Mouse (Mus musculus) liver, embryonic 16.5 days (tissue): ENCODE results near the gene Nhlrc4. TPM values are rescaled to one million over a fixed set of nuclear protein-coding genes. Genes with fewer than 3 reads are reported as not detected.

Experiments
- ATAC-seq: fragments of 200-750 bp; cut with Nextera tagmentation; 2 replicates; pipeline ENCODE4 v1.8.0; 2017; ENCODE audit warnings: low read depth, mild to moderate bottlenecking, moderate number of reproducible peaks, moderate library complexity
- H3K27ac ChIP-seq: fragments of 300-500 bp; sonication (generic); 2 replicates; pipeline ENCODE4 v1.5.1; 2014; ENCODE audit warnings: mild to moderate bottlenecking, low read length
- H3K27me3 ChIP-seq: fragments of 300-500 bp; sonication (generic); 2 replicates; pipeline ENCODE4 v1.6.1; 2014; ENCODE audit warnings: low read depth, low read length, mixed read lengths; ENCODE audit not compliant: control insufficient read depth, insufficient read depth
- H3K36me3 ChIP-seq: fragments of 300-500 bp; sonication (generic); 2 replicates; pipeline ENCODE4 v1.6.1; 2014; ENCODE audit warnings: mild to moderate bottlenecking; ENCODE audit not compliant: control insufficient read depth, insufficient read depth
- H3K4me1 ChIP-seq: fragments of 300-500 bp; sonication (generic); 2 replicates; pipeline ENCODE4 v1.6.1; 2014; ENCODE audit warnings: low read depth, low read length, mixed read lengths; ENCODE audit not compliant: control insufficient read depth
- H3K4me2 ChIP-seq: fragments of 300-500 bp; sonication (generic); 2 replicates; pipeline ENCODE4 v1.6.1; 2014; ENCODE audit warnings: low read depth, low read length, mixed read lengths
- H3K4me3 ChIP-seq: fragments of 300-500 bp; sonication (generic); 2 replicates; pipeline ENCODE4 v1.5.1; 2014; ENCODE audit warnings: low read depth, mild to moderate bottlenecking, low read length
- H3K9ac ChIP-seq: fragments of 300-500 bp; sonication (generic); 2 replicates; pipeline ENCODE4 v1.6.1; 2014; ENCODE audit warnings: low read depth, low read length
- H3K9me3 ChIP-seq: fragments of 300-500 bp; sonication (generic); replicated peaks from 2 replicates; pipeline ENCODE4 v1.6.1; 2016; ENCODE audit warnings: low read length; ENCODE audit not compliant: control insufficient read depth
- WGBS: fragments of 180-500 bp; shearing (Covaris S2); extraction: QIAGEN DNeasy Blood & Tissue Kit; methylation state at CpG from one replicate; pipeline ENCODE4 v1.1.7; 2014; ENCODE audit not compliant: insufficient replicate concordance; 5-methylcytosine and 5-hydroxymethylcytosine counted together
- polyA plus RNA-seq: library from polyadenylated mRNA; unstranded; fragments of >200 nt; fragmentation: Nextera tagmentation; extraction: Ambion mirVana; gene quantifications from 2 replicates; pipeline ENCODE4 v1.2.1, GENCODE M21; 2015

The Nhlrc4 gene
- polyA plus RNA-seq, 1 experiment from 2014 or later = 7.8 TPM

GRCm38 (mm10) chr17:25919786-25920642 lies 24.7 kb downstream of the Nhlrc4 start:
- Histone ChIP-seq H3K9ac (peak overlapping the region; percentile 73), H3K4me3 (peak overlapping the region; percentile 88), H3K4me2 (peak overlapping the region; percentile 97), H3K36me3 (peaks cover 5% of the 10 kb centered on the region; the same call in 1 of the 2 replicates), H3K27ac (peak overlapping the region; percentile 92), H3K4me1 (peaks cover 29% of the 10 kb centered on the region), H3K9me3 (no peaks in the 10 kb centered on the region), H3K27me3 (no peaks in the 10 kb centered on the region)
- WGBS = 1% methylated on average over 38 of the region's 40 CpGs
- ATAC-seq = peak; percentile 88

DNA sequence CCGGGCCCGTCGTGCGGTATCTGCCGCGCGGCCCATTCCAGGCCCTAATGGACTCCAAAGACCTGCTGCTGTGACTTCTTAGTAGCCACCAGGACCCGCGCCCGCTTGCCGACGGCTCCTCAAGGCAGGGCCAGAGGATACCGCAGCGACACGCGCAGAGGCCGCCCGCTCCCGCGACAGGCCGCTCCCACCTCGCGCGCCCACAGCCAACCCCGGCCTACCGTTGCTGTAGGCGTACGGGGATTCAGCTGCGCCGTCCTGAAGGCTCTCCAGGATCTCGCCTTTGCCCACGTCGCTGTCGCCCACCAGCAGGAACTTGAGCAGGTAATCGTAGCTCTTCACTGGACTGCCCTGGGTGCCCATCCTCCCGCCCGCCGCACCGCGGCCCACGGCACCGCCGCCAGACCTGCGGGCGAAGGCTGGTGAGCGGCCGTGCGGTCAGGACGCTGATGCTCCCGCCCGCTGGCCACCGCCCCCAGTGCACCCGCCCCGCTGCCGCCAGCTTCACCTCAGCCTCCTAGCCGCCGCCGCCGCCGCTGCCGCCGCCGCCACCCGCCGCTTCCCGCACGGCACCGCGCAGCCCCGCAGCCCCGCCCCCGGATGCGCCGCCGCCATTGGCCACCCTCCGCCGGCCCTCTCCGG lies 25.5 kb downstream of the Nhlrc4 start, which contains the start of gene Rab40c:
Gene Rab40c, minus strand, starts transcription at position 584 of the 642 bp plus-strand sequence.
- peak within 1 kb of the TSS; percentile 88 for H3K9ac ChIP-seq
- no peak for ATAC-seq

DNA sequence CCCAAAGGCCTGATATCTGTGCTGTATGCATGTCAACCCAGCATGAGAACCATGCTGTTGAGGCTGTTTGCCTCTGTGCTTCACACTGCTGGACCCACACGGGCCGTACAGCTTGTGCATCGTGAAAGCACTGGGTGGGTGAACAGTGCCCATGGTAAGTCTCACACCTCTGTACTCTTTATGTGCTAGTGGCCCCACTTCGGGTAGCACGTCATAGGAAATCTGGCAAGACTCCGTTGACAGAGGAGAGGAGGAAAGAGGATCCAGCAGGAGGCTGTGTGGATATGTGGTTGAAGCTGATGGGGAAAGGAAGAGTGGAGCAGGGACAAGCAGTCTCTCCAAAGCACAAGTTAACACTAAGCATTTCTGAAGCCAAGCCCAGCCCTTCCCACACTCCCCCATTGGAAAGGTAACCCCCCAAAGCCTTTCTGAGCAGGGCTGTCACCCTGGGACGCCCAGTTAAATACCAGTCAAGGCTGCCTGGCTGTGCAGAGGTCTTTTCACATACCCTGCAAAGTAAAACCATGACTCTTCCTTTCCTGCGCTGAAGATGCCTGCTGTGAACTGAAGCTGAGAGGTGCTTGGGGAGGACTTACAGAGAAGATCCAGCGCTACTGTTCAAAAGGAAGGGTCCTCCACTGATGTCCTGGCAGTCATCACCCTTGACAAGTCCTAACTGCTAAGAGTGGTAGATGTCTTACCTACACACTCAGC lies 26.6 kb downstream of the Nhlrc4 start:
- WGBS = 82% methylated on average over 9 of the region's 9 CpGs
- H3K36me3 ChIP-seq = no peaks in the 10 kb centered on the region
- peak overlapping the region; percentile 96 for H3K4me2 ChIP-seq
- peak overlapping the region; percentile 88 for H3K9ac ChIP-seq
- peaks cover 45% of the 10 kb centered on the region for H3K4me1 ChIP-seq
- no peak for ATAC-seq
- peak overlapping the region; percentile 88 for H3K4me3 ChIP-seq
- no peaks in the 10 kb centered on the region for H3K27me3 ChIP-seq
- H3K27ac ChIP-seq = no peak overlapping the region
- H3K9me3 ChIP-seq = no peaks in the 10 kb centered on the region

More for the DNA sequence above, 25.5 kb downstream of the Nhlrc4 start, which contains the start of gene Rab40c:
- Histone ChIP-seq H3K27me3 (no peaks in the 10 kb centered on the region), H3K36me3 (peaks cover under 1% of the 10 kb centered on the region; the same call in 1 of the 2 replicates), H3K9me3 (no peaks in the 10 kb centered on the region), H3K4me3 (peak within 1 kb of the TSS; percentile 88), H3K4me2 (peak within 1 kb of the TSS; percentile 97), H3K4me1 (peaks cover 35% of the 10 kb centered on the region), H3K27ac (peak within 1 kb of the TSS; percentile 92)
- under 1% methylated on average over 70 of the region's 78 CpGs for WGBS

- Histone ChIP-seq H3K9ac (no peak overlapping the region), H3K27me3 (no peaks in the 10 kb centered on the region), H3K9me3 (no peaks in the 10 kb centered on the region), H3K27ac (no peak overlapping the region), H3K4me1 (peaks cover 46% of the 10 kb centered on the region), H3K36me3 (no peaks in the 10 kb centered on the region), H3K4me2 (no peak overlapping the region), H3K4me3 (no peak overlapping the region)
- ATAC-seq = no peak
- WGBS = 55% methylated on average over 8 of the region's 8 CpGs
These were observed 27.7 kb downstream of the Nhlrc4 start for GRCm38 (mm10) chr17:25916931-25917647.

DNA sequence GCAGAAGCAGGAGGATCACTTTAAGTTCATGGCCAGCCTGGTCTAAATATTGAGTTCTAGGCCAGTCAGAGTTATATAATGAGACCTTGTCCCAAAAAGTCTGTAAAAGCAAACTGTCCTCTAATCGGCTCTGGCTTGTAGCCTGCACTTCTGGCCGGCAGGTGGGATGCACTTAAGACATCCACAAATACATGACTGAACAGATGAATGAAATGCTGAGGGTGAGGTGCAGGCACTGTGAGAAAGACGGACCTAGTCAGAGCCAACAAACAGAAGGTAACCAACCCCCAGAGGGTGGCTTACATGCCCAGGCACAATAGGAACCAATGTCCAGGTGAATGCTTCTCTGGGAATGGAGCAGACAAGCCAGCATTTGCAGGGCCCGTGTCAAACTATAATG lies 30.5 kb downstream of the Nhlrc4 start:
- peaks cover 36% of the 10 kb centered on the region for H3K4me1 ChIP-seq
- H3K27ac ChIP-seq = no peak overlapping the region
- H3K4me3 ChIP-seq = no peak overlapping the region
- WGBS = 51% methylated on average over 4 of the region's 4 CpGs
- no peaks in the 10 kb centered on the region for H3K36me3 ChIP-seq
- H3K4me2 ChIP-seq = no peak overlapping the region
- no peak for ATAC-seq
- no peak overlapping the region for H3K9ac ChIP-seq
- no peaks in the 10 kb centered on the region for H3K27me3 ChIP-seq
- no peaks in the 10 kb centered on the region for H3K9me3 ChIP-seq

- Histone ChIP-seq H3K9me3 (no peaks in the 10 kb centered on the region), H3K9ac (no peak overlapping the region), H3K4me3 (no peak overlapping the region), H3K4me1 (peaks cover 35% of the 10 kb centered on the region), H3K27me3 (no peaks in the 10 kb centered on the region), H3K4me2 (no peak overlapping the region), H3K27ac (no peak overlapping the region), H3K36me3 (no peaks in the 10 kb centered on the region)
- no peak for ATAC-seq
- WGBS = 9% methylated on average over 1 of the region's 1 CpGs
These were observed 30.9 kb downstream of the Nhlrc4 start for GRCm38 (mm10) chr17:25913877-25914275.

DNA sequence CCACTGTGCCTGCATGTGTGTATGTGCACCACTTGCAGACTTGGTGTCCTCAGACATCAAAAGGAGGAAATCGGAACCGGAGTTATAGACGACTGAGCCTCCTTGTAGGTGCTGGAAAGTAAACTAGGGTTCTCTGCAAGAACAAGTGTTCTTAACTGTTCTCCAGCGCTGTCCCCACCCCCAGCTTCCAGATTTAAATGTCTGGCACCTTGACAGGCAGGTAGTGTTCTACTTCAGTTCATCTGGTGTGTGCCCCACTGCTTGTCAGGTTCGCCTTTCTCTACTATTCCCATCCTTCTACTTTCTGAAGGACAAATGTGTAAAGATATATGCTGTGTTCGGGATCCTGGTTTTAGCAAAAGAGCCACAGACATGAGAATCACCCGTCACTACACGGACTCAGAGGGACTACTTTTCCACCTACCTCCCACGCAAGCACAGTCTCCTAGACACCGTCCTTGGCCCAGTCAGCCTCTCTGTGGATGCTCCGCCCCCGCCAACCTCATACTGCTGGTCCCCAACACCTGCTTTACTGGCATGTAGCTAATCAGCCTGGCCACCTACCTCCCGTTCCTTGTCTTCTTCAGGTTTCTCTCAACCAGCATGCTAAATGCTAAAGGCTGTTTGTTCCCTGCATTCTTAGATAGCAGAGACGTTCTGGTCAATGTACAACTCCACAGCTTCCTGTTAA lies 31.4 kb downstream of the Nhlrc4 start:
- no peak; the same call in 1 of the 2 replicates for ATAC-seq
- H3K4me1 ChIP-seq = peaks cover 29% of the 10 kb centered on the region
- H3K27ac ChIP-seq = no peak overlapping the region
- WGBS = 52% methylated on average over 14 of the region's 14 CpGs
- H3K36me3 ChIP-seq = no peaks in the 10 kb centered on the region
- H3K4me3 ChIP-seq = no peak overlapping the region
- H3K4me2 ChIP-seq = no peak overlapping the region
- no peak overlapping the region for H3K9ac ChIP-seq
- H3K9me3 ChIP-seq = no peaks in the 10 kb centered on the region
- H3K27me3 ChIP-seq = no peaks in the 10 kb centered on the region

DNA sequence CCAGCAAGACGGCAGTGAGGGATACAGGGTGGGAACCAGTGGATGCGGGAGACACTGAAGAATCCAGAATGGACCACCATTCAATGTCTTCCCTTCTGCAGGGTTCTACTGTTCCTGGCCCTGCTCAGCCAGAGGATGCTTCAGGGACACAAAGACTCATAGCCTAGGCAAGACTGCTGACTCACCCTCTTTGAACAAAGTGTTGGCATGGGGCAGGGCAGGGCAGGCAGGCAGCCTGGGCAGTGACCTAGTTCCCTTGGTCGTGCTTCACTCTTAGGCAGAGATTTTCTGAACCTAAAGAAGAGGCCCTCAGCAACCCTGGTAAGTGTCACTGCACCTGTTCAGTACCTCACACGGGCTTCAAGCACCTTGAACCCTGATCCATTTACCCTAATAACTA lies 32.9 kb downstream of the Nhlrc4 start:
- ATAC-seq = no peak
- Histone ChIP-seq H3K4me1 (peaks cover 16% of the 10 kb centered on the region), H3K4me2 (no peak overlapping the region), H3K27me3 (no peaks in the 10 kb centered on the region), H3K27ac (no peak overlapping the region), H3K9me3 (no peaks in the 10 kb centered on the region), H3K36me3 (no peaks in the 10 kb centered on the region), H3K4me3 (no peak overlapping the region), H3K9ac (no peak overlapping the region)
- 64% methylated on average over 4 of the region's 4 CpGs for WGBS
